Mouse (Mus musculus) intestine, embryonic 14.5 days (tissue): ENCODE results near the gene Pparg. TPM values are rescaled to one million over a fixed set of nuclear protein-coding genes. Genes with fewer than 3 reads are reported as not detected.

Experiments used
- ATAC-seq: fragments of 200-750 bp; cut with Nextera tagmentation; replicated peaks from 2 replicates; pipeline ENCODE4 v1.8.0; 2017; ENCODE audit warnings: low read depth, moderate number of reproducible peaks, moderate TSS enrichment, moderate library complexity; ENCODE audit not compliant: low FRiP score, low TSS enrichment
- DNase-seq: peaks from one replicate; pipeline ENCODE4 v3.0.0-alpha.2; 2018; ENCODE audit warnings: low spot score
- H3K27ac ChIP-seq: fragments of 300-500 bp; sonication (generic); 2 replicates; pipeline ENCODE4 v1.5.1; 2014; ENCODE audit warnings: low read depth, mild to moderate bottlenecking, control low read depth
- H3K27me3 ChIP-seq: fragments of 300-500 bp; sonication (generic); replicated peaks from 2 replicates; pipeline ENCODE4 v1.6.1; 2014; ENCODE audit warnings: low read length, control low read depth; ENCODE audit not compliant: control insufficient read depth, insufficient read depth
- H3K36me3 ChIP-seq: fragments of 300-500 bp; sonication (generic); 2 replicates; pipeline ENCODE4 v1.6.1; 2014; ENCODE audit warnings: low read length, control low read depth; ENCODE audit not compliant: control insufficient read depth, insufficient read depth
- H3K4me1 ChIP-seq: fragments of 300-500 bp; sonication (generic); replicated peaks from 2 replicates; pipeline ENCODE4 v1.6.1; 2014; ENCODE audit warnings: low read length, control low read depth, mixed read lengths; ENCODE audit not compliant: control insufficient read depth, insufficient read depth
- H3K4me2 ChIP-seq: fragments of 300-500 bp; sonication (generic); 2 replicates; pipeline ENCODE4 v1.6.1; 2014; ENCODE audit warnings: low read length
- H3K4me3 ChIP-seq: fragments of 300-500 bp; sonication (generic); 2 replicates; pipeline ENCODE4 v1.5.1; 2014; ENCODE audit warnings: low read depth, low read length, control low read depth, mixed read lengths
- H3K9ac ChIP-seq: fragments of 300-500 bp; sonication (generic); 2 replicates; pipeline ENCODE4 v1.6.1; 2014; ENCODE audit warnings: mild to moderate bottlenecking, low read length
- H3K9me3 ChIP-seq: fragments of 300-500 bp; sonication (generic); 2 replicates; pipeline ENCODE4 v1.6.1; 2016; ENCODE audit warnings: low read length, control low read depth; ENCODE audit not compliant: control insufficient read depth
- WGBS: fragments of 180-500 bp; shearing (Covaris S2); extraction: QIAGEN DNeasy Blood & Tissue Kit; methylation state at CpG from one replicate; pipeline ENCODE4 v1.1.7; 2014; 5-methylcytosine and 5-hydroxymethylcytosine counted together
- polyA plus RNA-seq: library from polyadenylated mRNA; unstranded; fragments of >200 nt; fragmentation: Nextera tagmentation; extraction: Ambion mirVana; gene quantifications from 2 replicates; pipeline ENCODE4 v1.2.1, GENCODE M21; 2014

Gene Pparg
- polyA plus RNA-seq, 1 experiment from 2014 or later, result 13.6 TPM

DNA sequence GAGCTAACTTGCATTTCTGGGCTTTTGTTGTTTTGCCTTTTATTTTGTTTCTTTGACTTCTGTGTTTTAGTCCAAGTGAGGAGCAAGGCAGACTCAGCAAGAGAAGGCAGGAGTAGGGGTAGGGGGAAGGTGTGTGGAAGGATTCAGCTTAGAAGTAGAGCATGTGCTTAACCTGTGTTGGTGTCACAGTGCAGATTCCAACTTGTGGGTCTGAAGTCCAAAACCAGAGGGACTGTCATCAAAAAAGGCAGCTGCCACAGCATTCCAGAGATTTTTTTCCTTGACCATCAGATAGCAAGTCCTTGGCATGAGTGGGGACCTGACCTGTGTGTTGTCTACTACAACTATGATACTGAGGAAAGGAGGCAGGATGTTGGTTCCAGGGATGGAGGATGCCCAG, 133.1 kb downstream of the Pparg start:
- ATAC-seq, result no peak
- DNase-seq, result no peak
- no peak overlapping the region for H3K9ac ChIP-seq
- no peak overlapping the region for H3K27ac ChIP-seq
- no peaks in the 10 kb centered on the region for H3K9me3 ChIP-seq
- no peak overlapping the region for H3K4me3 ChIP-seq
- H3K36me3 ChIP-seq, result no peaks in the 10 kb centered on the region
- no peak overlapping the region for H3K4me2 ChIP-seq
- H3K4me1 ChIP-seq, result no peaks in the 10 kb centered on the region
- no peaks in the 10 kb centered on the region for H3K27me3 ChIP-seq

DNA sequence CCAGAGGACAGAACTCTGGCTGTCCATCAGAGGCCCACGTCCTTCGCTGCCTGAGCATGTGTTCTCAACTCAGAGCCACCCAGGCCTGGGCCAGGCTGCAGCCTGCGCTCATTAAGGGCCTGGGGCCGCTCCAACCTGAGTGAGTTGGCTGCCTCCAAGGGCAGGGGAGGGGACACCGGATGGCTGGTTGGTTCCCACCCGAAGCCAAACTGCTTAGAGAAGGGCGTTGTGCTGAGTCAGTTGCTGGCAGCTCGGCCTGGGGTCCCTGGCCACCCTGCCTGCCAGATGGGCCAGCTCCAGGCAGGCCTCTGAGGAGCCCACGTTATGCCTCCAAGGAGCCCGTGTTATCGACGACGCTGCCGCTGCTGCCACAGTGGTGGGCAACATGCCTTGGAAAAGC, 138.8 kb downstream of the Pparg start:
- H3K4me1 ChIP-seq, result no peaks in the 10 kb centered on the region
- ATAC-seq, result no peak
- WGBS, result 79% methylated on average over 14 of the region's 14 CpGs

DNA sequence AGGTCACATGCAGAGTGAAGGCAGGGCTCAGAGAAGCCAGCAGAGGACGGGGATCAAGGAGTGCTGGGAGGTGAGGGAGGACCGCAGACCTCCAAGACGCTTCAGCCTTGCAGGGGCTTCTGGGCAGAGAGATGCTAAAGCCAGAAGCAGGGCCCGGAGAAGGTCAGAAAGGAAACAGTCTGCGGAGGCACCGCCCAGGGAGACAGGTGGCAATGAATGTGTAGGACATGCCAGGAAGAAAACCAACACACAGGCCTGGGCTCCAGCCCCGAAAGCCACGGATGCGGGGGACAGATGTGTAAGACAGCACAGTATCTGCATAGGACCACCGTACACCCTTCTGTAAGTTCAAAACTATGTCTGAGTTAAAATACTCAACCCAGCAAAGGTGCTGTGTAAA, 139.5 kb downstream of the Pparg start:
- ATAC-seq (no peak), DNase-seq (no peak)
- Histone ChIP-seq H3K36me3 (no peaks in the 10 kb centered on the region), H3K27ac (no peak overlapping the region), H3K4me3 (no peak overlapping the region), H3K9ac (no peak overlapping the region), H3K27me3 (no peaks in the 10 kb centered on the region), H3K4me1 (no peaks in the 10 kb centered on the region), H3K9me3 (no peaks in the 10 kb centered on the region), H3K4me2 (no peak overlapping the region)
- 84% methylated on average over 10 of the region's 10 CpGs for WGBS

More for the DNA sequence above, 138.8 kb downstream of the Pparg start:
- no peaks in the 10 kb centered on the region for H3K36me3 ChIP-seq
- H3K9me3 ChIP-seq, result no peaks in the 10 kb centered on the region
- H3K4me2 ChIP-seq, result no peak overlapping the region
- H3K9ac ChIP-seq, result no peak overlapping the region
- no peaks in the 10 kb centered on the region for H3K27me3 ChIP-seq
- H3K4me3 ChIP-seq, result no peak overlapping the region
- H3K27ac ChIP-seq, result no peak overlapping the region
- no peak for DNase-seq

DNA sequence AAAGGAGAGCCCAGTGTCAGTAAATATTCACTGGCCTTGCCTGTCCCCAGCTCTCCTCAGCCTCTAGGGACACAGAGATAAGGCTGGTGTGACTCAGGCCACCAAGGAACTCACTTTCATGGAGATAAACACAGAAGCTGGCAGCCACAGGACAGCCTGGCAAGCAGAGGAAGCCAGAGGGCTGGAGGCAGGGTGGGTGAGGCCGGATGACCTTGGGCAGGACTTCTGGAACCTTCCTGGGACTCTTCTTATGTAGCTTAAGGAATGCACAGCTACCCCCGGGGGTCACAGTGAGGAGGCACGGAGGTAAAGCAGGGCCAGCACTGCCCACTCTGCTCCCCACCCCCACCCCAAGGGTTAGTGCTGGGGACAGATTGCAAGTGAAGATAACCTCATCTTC, 140.4 kb downstream of the Pparg start:
- Histone ChIP-seq H3K27me3 (no peaks in the 10 kb centered on the region), H3K4me2 (no peak overlapping the region), H3K4me3 (no peak overlapping the region), H3K9ac (no peak overlapping the region), H3K36me3 (no peaks in the 10 kb centered on the region), H3K4me1 (no peaks in the 10 kb centered on the region), H3K27ac (no peak overlapping the region), H3K9me3 (no peaks in the 10 kb centered on the region)
- no peak for ATAC-seq
- WGBS, result 40% methylated on average over 3 of the region's 3 CpGs
- no peak for DNase-seq

DNA sequence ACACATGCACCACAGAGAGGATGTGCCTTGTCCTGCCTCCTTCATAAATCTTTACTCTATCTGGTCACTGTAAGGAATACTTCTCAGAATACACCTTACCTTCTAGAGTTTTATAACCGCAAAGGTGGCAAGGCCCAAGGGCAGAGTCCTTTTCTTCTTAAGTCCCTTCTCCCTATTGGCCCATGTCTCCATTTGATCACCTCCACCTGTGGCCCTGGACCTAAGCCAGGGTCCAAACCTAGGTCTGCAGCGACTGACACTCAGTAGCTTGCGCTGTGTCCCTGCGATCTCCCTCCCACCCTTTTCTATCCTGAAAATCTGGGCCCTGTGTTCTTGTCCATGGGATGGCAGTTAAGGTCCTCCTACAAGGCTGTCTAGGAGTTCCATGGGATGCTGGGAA, 142.3 kb downstream of the Pparg start:
- ATAC-seq (no peak; the same call in 1 of the 2 replicates), DNase-seq (no peak)
- no peak overlapping the region for H3K27ac ChIP-seq
- no peaks in the 10 kb centered on the region for H3K9me3 ChIP-seq
- H3K9ac ChIP-seq, result no peak overlapping the region
- no peak overlapping the region for H3K4me3 ChIP-seq
- H3K27me3 ChIP-seq, result no peaks in the 10 kb centered on the region
- H3K36me3 ChIP-seq, result no peaks in the 10 kb centered on the region
- no peak overlapping the region for H3K4me2 ChIP-seq
- WGBS, result 97% methylated on average over 4 of the region's 4 CpGs
- H3K4me1 ChIP-seq, result no peaks in the 10 kb centered on the region

DNA sequence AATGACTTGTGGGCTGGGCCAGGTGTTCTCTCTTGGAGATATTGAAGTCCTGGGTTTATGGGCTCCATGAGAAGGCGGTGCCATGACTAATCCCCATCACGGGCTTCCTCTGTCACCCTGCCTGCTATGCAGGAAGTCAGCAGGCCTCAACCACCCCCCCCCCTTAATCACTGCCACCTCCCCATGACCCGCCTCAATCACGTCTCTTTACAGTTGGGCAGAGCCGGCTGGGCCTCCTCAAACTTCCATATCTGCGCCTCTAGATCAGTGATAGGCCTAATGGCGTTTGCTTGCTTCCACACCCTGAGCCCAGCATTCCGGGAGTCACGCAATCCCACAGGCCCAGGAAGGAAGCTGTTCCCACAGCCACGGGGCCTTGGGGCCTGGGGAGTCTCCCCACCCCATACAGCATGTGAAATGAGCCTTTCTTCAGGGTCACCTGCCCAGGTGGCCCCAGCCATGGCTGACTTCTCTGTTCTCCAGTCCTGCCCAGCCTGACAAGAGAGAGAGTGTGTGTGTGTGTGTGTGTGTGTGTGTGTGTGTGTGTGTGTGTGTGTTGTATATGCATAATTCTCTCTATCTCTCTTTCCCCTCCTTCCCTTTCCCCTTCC, 142.9 kb downstream of the Pparg start:
- ATAC-seq, result peak; percentile 76
- Histone ChIP-seq H3K4me3 (no peak overlapping the region), H3K27ac (0 out of 2 replicates have a peak overlapping the region, but pooled peaks have one; percentile 12), H3K27me3 (no peaks in the 10 kb centered on the region), H3K9me3 (no peaks in the 10 kb centered on the region), H3K4me2 (no peak overlapping the region), H3K36me3 (no peaks in the 10 kb centered on the region), H3K4me1 (no peaks in the 10 kb centered on the region), H3K9ac (no peak overlapping the region)
- WGBS, result 71% methylated on average over 10 of the region's 10 CpGs
- DNase-seq, result no peak

DNA sequence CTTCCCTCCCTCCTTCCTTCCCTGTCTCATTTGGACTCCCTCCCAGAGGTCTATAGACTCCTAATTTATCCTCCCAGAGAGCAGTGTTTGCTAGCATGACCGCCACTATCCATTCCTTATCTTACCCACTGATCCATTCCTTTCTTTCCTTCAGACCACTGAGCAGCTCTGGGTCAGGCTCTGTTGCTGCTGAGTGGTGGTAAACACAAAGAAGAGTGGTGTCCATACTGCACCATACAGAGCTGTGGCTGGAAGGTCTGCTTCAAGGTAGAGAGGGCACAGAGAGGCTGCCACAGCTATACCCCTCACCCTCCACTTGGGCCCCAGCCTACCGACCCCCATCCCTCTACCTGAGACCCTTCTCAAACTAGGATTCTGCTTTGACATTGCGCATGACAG, 143.4 kb downstream of the Pparg start:
- Histone ChIP-seq H3K4me2 (no peak overlapping the region), H3K27ac (0 out of 2 replicates have a peak overlapping the region, but pooled peaks have one; percentile 18), H3K4me3 (no peak overlapping the region), H3K36me3 (no peaks in the 10 kb centered on the region), H3K4me1 (no peaks in the 10 kb centered on the region), H3K27me3 (no peaks in the 10 kb centered on the region), H3K9me3 (no peaks in the 10 kb centered on the region), H3K9ac (no peak overlapping the region)
- DNase-seq (no peak), ATAC-seq (peak; percentile 51; the same call in 1 of the 2 replicates)
- 73% methylated on average over 3 of the region's 3 CpGs for WGBS

DNA sequence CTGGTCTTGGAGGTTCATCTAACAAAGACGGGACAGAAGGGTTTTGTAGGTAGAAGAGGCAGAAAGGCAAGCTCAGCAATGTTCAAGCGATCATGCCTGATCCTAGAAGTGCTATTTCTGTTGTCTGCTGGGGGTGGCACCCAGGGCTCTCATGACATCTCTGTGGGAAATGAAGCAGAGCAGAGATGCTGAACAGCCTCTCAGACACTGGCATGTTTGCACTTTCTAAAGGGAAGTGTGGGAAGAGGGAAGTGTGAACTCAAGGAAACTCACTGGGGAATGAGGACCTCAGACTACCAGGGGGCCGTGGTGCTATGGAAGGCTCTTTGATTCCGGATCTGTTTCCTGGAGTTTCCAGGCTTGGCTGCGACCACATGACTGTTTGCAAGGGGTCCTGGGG, 144.2 kb downstream of the Pparg start:
- H3K36me3 ChIP-seq, result no peaks in the 10 kb centered on the region
- no peaks in the 10 kb centered on the region for H3K4me1 ChIP-seq
- 85% methylated on average over 5 of the region's 5 CpGs for WGBS
- H3K27me3 ChIP-seq, result no peaks in the 10 kb centered on the region
- H3K4me2 ChIP-seq, result no peak overlapping the region
- ATAC-seq (no peak), DNase-seq (no peak)
- H3K9ac ChIP-seq, result no peak overlapping the region
- no peaks in the 10 kb centered on the region for H3K9me3 ChIP-seq
- no peak overlapping the region for H3K27ac ChIP-seq
- H3K4me3 ChIP-seq, result no peak overlapping the region

DNA sequence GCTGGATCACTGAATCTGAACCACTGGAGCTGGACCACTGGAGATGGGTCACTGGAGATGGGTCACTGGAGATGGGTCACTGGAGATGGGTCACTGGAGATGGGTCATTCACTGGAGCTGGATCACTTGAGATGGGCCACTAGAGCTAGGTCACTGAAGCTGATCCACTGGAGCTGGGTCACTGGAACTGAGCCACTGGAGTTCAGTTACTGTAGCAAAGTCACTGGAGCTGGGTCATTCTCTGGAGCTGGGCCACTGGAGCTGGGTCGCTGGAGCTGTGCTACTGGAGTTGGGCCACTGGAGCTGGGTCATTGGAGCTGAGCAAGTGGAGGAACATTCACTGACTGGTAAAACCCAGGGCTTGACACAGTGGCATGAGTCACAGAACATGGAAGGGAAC, 145.7 kb downstream of the Pparg start:
- Histone ChIP-seq H3K27ac (no peak overlapping the region), H3K4me3 (no peak overlapping the region), H3K9me3 (no peaks in the 10 kb centered on the region), H3K36me3 (no peaks in the 10 kb centered on the region), H3K9ac (no peak overlapping the region), H3K27me3 (no peaks in the 10 kb centered on the region), H3K4me2 (no peak overlapping the region), H3K4me1 (no peaks in the 10 kb centered on the region)
- DNase-seq (no peak), ATAC-seq (no peak)
- 92% methylated on average over 1 of the region's 1 CpGs for WGBS
